Comparison of ENCODE assay signal across 23 mouse cellular contexts in genomic region chr10:8277094-8277493, GRCm38 (mm10).
DNase-seq lines count a peak whose midpoint lies in the region; ATAC-seq and TF ChIP-seq lines count a peak whose summit lies in the region.
"Had no signal": no experiment of that assay in that cellular context is flagged by ENCODE, and none has a peak within 500 bp of the region (broad histone marks: within the 10 kb centered on the region; RNA-seq: fewer than 3 reads in every experiment).

No protein-coding gene starts in this region.

- H3K79me2 ChIP-seq in MEL (ENCODE audit: control insufficient read depth, insufficient read depth, low read length, poor library complexity): no peaks in the 10 kb centered on the region

- no peak overlapping the region for H3K4me2 ChIP-seq in hindbrain, embryonic 14.5 days (replicated peaks)
- H3K4me2 ChIP-seq: embryonic facial prominence, embryonic 13.5 days; embryonic facial prominence, embryonic 15.5 days; forebrain, embryonic 12.5 days had no signal

- intact Hi-C loops in gastrocnemius, postnatal 14 days (cut with DNase I; ENCODE audit: low total_unique reads): no loop called here

- DNase-seq in A20 (ENCODE audit: low read depth, low spot score) (peak; percentile 20), MEL (ENCODE audit: low read depth, low spot score) (peak; percentile 6)
- DNase-seq in hindbrain, embryonic 14.5 days (ENCODE audit: low spot score): no peak
- no peak for DNase-seq in frontal cortex, postnatal 14 days (ENCODE audit: low spot score in 2 of 2)
- no peak for DNase-seq in gastrocnemius, postnatal 14 days
- DNase-seq: adrenal gland, adult 2 months; adrenal gland, postnatal 10 days; adrenal gland, postnatal 25 days; cerebellum, adult 11-12 months; cerebellum, adult 9-10 months; cerebellum, postnatal 10 days; embryo, embryonic 11 days had no signal

- no peak overlapping the region for H3K27ac ChIP-seq in MEL (ENCODE audit: control insufficient read depth, low read depth, low read length)
- H3K27ac ChIP-seq in hindbrain, embryonic 14.5 days: no peak overlapping the region
- H3K27ac ChIP-seq: embryonic facial prominence, embryonic 13.5 days; embryonic facial prominence, embryonic 15.5 days; forebrain, embryonic 10.5 days; forebrain, embryonic 12.5 days had no signal

- no peaks in the 10 kb centered on the region; a peak in 1 of 4 replicates for H3K27me3 ChIP-seq in MEL (ENCODE audit: control insufficient read depth in 1 of 2, insufficient read depth in 2 of 2, low read length in 2 of 2)
- H3K27me3 ChIP-seq in hindbrain, embryonic 14.5 days (ENCODE audit: control insufficient read depth, insufficient read depth, low read length): no peaks in the 10 kb centered on the region
- H3K27me3 ChIP-seq: embryonic facial prominence, embryonic 13.5 days; embryonic facial prominence, embryonic 15.5 days; forebrain, embryonic 12.5 days had no signal

- H3K4me1 ChIP-seq in MEL (ENCODE audit: control insufficient read depth in 1 of 2, insufficient read depth in 2 of 2, low read length in 2 of 2): no peaks in the 10 kb centered on the region
- H3K4me1 ChIP-seq in hindbrain, embryonic 14.5 days (replicated peaks; ENCODE audit: control insufficient read depth, insufficient read depth, low read length): no peaks in the 10 kb centered on the region
- H3K4me1 ChIP-seq: embryonic facial prominence, embryonic 13.5 days; embryonic facial prominence, embryonic 15.5 days; forebrain, embryonic 10.5 days; forebrain, embryonic 12.5 days had no signal

- WGBS in hindbrain, embryonic 14.5 days: 86% methylated on average over 5 of the region's 5 CpGs

- TF ChIP-seq POLR2A in MEL (IDR thresholded peaks at IDR 0.05; ENCODE audit: control insufficient read depth in 1 of 2, insufficient read depth in 1 of 2, low read depth in 1 of 2, low read length in 2 of 2, poor library complexity in 1 of 2): no peak

- TF ChIP-seq EP300 in MEL (IDR thresholded peaks at IDR 0.05; ENCODE audit: low read depth in 1 of 2, low read length in 2 of 2): no peak

- no peak for TF ChIP-seq RAD21 in MEL (IDR thresholded peaks at IDR 0.05; ENCODE audit: low read depth, low read length)

- H3K9me3 ChIP-seq in MEL (replicated peaks; ENCODE audit: insufficient read depth, low read length): no peaks in the 10 kb centered on the region
- H3K9me3 ChIP-seq in hindbrain, embryonic 14.5 days (ENCODE audit: control insufficient read depth, low read length): no peaks in the 10 kb centered on the region
- H3K9me3 ChIP-seq: embryonic facial prominence, embryonic 13.5 days; embryonic facial prominence, embryonic 15.5 days; forebrain, embryonic 10.5 days; forebrain, embryonic 12.5 days; G1E had no signal

- no peak overlapping the region for H3K9ac ChIP-seq in MEL (ENCODE audit: control insufficient read depth, low read depth, low read length, poor library complexity, severe bottlenecking)
- no peak overlapping the region for H3K9ac ChIP-seq in hindbrain, embryonic 14.5 days
- H3K9ac ChIP-seq: embryonic facial prominence, embryonic 13.5 days; embryonic facial prominence, embryonic 15.5 days; forebrain, embryonic 12.5 days had no signal

- no peak overlapping the region for H3K4me3 ChIP-seq in MEL (ENCODE audit: control insufficient read depth in 1 of 2, insufficient read depth in 1 of 2, low read depth in 2 of 2, low read length in 2 of 2)
- no peak overlapping the region for H3K4me3 ChIP-seq in hindbrain, embryonic 14.5 days (replicated peaks; ENCODE audit: low read length)
- H3K4me3 ChIP-seq: embryonic facial prominence, embryonic 13.5 days; embryonic facial prominence, embryonic 15.5 days; erythroblast, embryonic 14.5 days; forebrain, embryonic 10.5 days; forebrain, embryonic 12.5 days had no signal

- ATAC-seq in common myeloid progenitor, adult 5-6 weeks (replicated peaks; ENCODE audit: low read depth, poor library complexity, severe bottlenecking): 0 out of 2 replicates have a peak, but pooled peaks have one; percentile 39
- ATAC-seq in megakaryocyte progenitor cell, adult 5-6 weeks (replicated peaks; ENCODE audit: poor library complexity): peak; percentile 50; the same call in 1 of the 2 replicates
- ATAC-seq in hindbrain, embryonic 14.5 days (ENCODE audit: low FRiP score): no peak
- no peak for ATAC-seq in megakaryocyte, adult 5-6 weeks (ENCODE audit: poor library complexity, severe bottlenecking)
- ATAC-seq: forebrain, embryonic 14.5 days; forebrain, embryonic 16.5 days had no signal

- no peak for TF ChIP-seq CTCF in MEL (IDR thresholded peaks at IDR 0.05 in 2 of 3, conservative IDR thresholded peaks at IDR 0.05 in 1 of 3; ENCODE audit: control insufficient read depth in 1 of 3, insufficient read depth in 1 of 3, low read depth in 2 of 3, low read length in 3 of 3, poor library complexity in 1 of 3, severe bottlenecking in 1 of 3)

- H3K36me3 ChIP-seq in MEL (ENCODE audit: control insufficient read depth in 1 of 2, insufficient read depth in 2 of 2, low read length in 2 of 2): no peaks in the 10 kb centered on the region
- H3K36me3 ChIP-seq in hindbrain, embryonic 14.5 days (replicated peaks; ENCODE audit: control insufficient read depth, insufficient read depth): no peaks in the 10 kb centered on the region
- H3K36me3 ChIP-seq: embryonic facial prominence, embryonic 13.5 days; embryonic facial prominence, embryonic 15.5 days; forebrain, embryonic 10.5 days; forebrain, embryonic 12.5 days; G1E had no signal

TF ChIP-seq in MEL, 35 proteins besides CTCF, POLR2A, EP300 and RAD21:
- TF ChIP-seq MXI1 (IDR thresholded peaks at IDR 0.05; ENCODE audit: low read depth, low read length) (no peak), MEF2A (IDR thresholded peaks at IDR 0.05; ENCODE audit: extremely low read depth, insufficient replicate concordance, low read depth, low read length, poor library complexity, severe bottlenecking) (no peak), KAT2A (conservative IDR thresholded peaks at IDR 0.05; ENCODE audit: low read depth, low read length) (no peak), SIN3A (IDR thresholded peaks at IDR 0.05; ENCODE audit: low read length) (no peak), ZNF384 (IDR thresholded peaks at IDR 0.05; ENCODE audit: low read depth, low read length) (no peak), GABPA (IDR thresholded peaks at IDR 0.05; ENCODE audit: low read depth, low read length) (no peak), MYB (IDR thresholded peaks at IDR 0.05; ENCODE audit: low read depth, low read length) (no peak)

Comparison
In these comparisons a context has a peak if more than half of its experiments do, and no peak if none do; other contexts are left out.
1. DNase-seq: peak in A20 (single experiment) and MEL (single experiment); none in hindbrain, embryonic 14.5 days (single experiment), frontal cortex, postnatal 14 days (0 of 2) and gastrocnemius, postnatal 14 days (single experiment).
2. ATAC-seq: peak in common myeloid progenitor, adult 5-6 weeks (single experiment) and megakaryocyte progenitor cell, adult 5-6 weeks (single experiment); none in hindbrain, embryonic 14.5 days (single experiment) and megakaryocyte, adult 5-6 weeks (single experiment).